Comparison of ENCODE assay signal across 8 mouse cellular contexts in genomic region chr2:164832032-164832747, GRCm38 (mm10). TPM values are rescaled to one million over a fixed set of nuclear protein-coding genes. Genes with fewer than 3 reads are reported as not detected.
DNase-seq lines count a peak whose midpoint lies in the region; ATAC-seq and TF ChIP-seq lines count a peak whose summit lies in the region.

No protein-coding gene starts in this region.

- H3K4me2 ChIP-seq in hindbrain, embryonic 11.5 days (replicated peaks; ENCODE audit: low read depth, low read length) = peak overlapping the region; percentile 98
- H3K4me2 ChIP-seq in midbrain, embryonic 13.5 days (replicated peaks) = peak overlapping the region; percentile 99

- no peak for DNase-seq in kidney, adult 2 months
- no peak for DNase-seq in kidney, adult 18-20 months
- DNase-seq in NIH3T3 (ENCODE audit: low read depth) = peak; percentile 40
- no peak for DNase-seq in hindbrain, embryonic 11.5 days (ENCODE audit: low spot score)
- DNase-seq in embryo, embryonic 10.5 days (ENCODE audit: low spot score) = no peak
- DNase-seq in right cerebral cortex, postnatal 14 days = no peak
- DNase-seq in left cerebral cortex, postnatal 36 days (ENCODE audit: low spot score in 2 of 2) = no peak

- TF ChIP-seq POLR2A in kidney, adult 2 months (IDR thresholded peaks at IDR 0.05; ENCODE audit: low read depth, low read length) = no peak

- H3K4me3 ChIP-seq in kidney, adult 2 months (ENCODE audit: insufficient read depth, low read depth, low read length) = peak overlapping the region; percentile 71; the same call in 1 of the 2 replicates
- H3K4me3 ChIP-seq in hindbrain, embryonic 11.5 days (ENCODE audit: low read depth, low read length) = peak overlapping the region; percentile 50
- peak overlapping the region; percentile 70 for H3K4me3 ChIP-seq in midbrain, embryonic 13.5 days (replicated peaks)

- no peaks in the 10 kb centered on the region for H3K9me3 ChIP-seq in hindbrain, embryonic 11.5 days (ENCODE audit: control insufficient read depth, low read length)
- no peaks in the 10 kb centered on the region for H3K9me3 ChIP-seq in midbrain, embryonic 13.5 days

- intact Hi-C loops in left cerebral cortex, postnatal 36 days (cut with DNase I) = no loop called here

- no peak; the same call in 1 of the 2 replicates for ATAC-seq in hindbrain, embryonic 11.5 days (ENCODE audit: low FRiP score)
- ATAC-seq in midbrain, embryonic 13.5 days = no peak; the same call in 1 of the 2 replicates

- no peak overlapping the region for H3K27ac ChIP-seq in kidney, adult 2 months (ENCODE audit: insufficient read depth, low read depth, low read length)
- no peak overlapping the region for H3K27ac ChIP-seq in hindbrain, embryonic 11.5 days (ENCODE audit: low read depth, low read length)
- 0 out of 2 replicates have a peak overlapping the region, but pooled peaks have one; percentile 74 for H3K27ac ChIP-seq in midbrain, embryonic 13.5 days

- no peaks in the 10 kb centered on the region for H3K36me3 ChIP-seq in kidney, adult 2 months (ENCODE audit: control insufficient read depth, insufficient read depth, low read length)
- H3K36me3 ChIP-seq in hindbrain, embryonic 11.5 days (ENCODE audit: control insufficient read depth, insufficient read depth, low read length) = no peaks in the 10 kb centered on the region
- H3K36me3 ChIP-seq in midbrain, embryonic 13.5 days = peaks cover 33% of the 10 kb centered on the region

- whole genome bisulfite sequencing in kidney, adult 2 months = 61% methylated on average over 16 of the region's 16 CpGs
- WGBS in hindbrain, embryonic 11.5 days = 70% methylated on average over 16 of the region's 16 CpGs
- WGBS in midbrain, embryonic 13.5 days = 65% methylated on average over 16 of the region's 16 CpGs

- peak overlapping the region; percentile 7; the same call in 1 of the 2 replicates for H3K9ac ChIP-seq in hindbrain, embryonic 11.5 days (ENCODE audit: low read depth, low read length)
- peak overlapping the region; percentile 83 for H3K9ac ChIP-seq in midbrain, embryonic 13.5 days (replicated peaks)

- TF ChIP-seq CTCF in kidney, adult 2 months (conservative IDR thresholded peaks at IDR 0.05; ENCODE audit: insufficient read depth, insufficient read length, low read depth, low read length) = no peak

- 0 out of 2 replicates have a peak, but pooled peaks cover 3% of the 10 kb centered on the region for H3K4me1 ChIP-seq in kidney, adult 2 months (ENCODE audit: control insufficient read depth, insufficient read depth, low read length)
- 0 out of 2 replicates have a peak, but pooled peaks cover 4% of the 10 kb centered on the region for H3K4me1 ChIP-seq in hindbrain, embryonic 11.5 days (replicated peaks; ENCODE audit: control insufficient read depth, insufficient read depth, low read length)
- H3K4me1 ChIP-seq in midbrain, embryonic 13.5 days (replicated peaks) = peaks cover 27% of the 10 kb centered on the region

- no peaks in the 10 kb centered on the region for H3K27me3 ChIP-seq in kidney, adult 2 months (replicated peaks; ENCODE audit: control insufficient read depth, insufficient read depth, low read length)
- H3K27me3 ChIP-seq in hindbrain, embryonic 11.5 days (ENCODE audit: control insufficient read depth, insufficient read depth, low read length) = no peaks in the 10 kb centered on the region
- H3K27me3 ChIP-seq in midbrain, embryonic 13.5 days = no peaks in the 10 kb centered on the region

RNA-seq across cellular contexts. Expression of gene Ctsa, which starts 0.5 kb away (rescaled TPM):
- 504 and 687 TPM in 2 replicates for polyA plus RNA-seq in kidney, adult 2 months (2012; rRNA removed)
- 85.7 and 92.0 TPM in 2 replicates for polyA plus RNA-seq in hindbrain, embryonic 11.5 days (2014; fragmentation: Nextera tagmentation; extraction: Ambion mirVana)
- 92.0 and 94.2 TPM in 2 replicates for polyA plus RNA-seq in midbrain, embryonic 13.5 days (2015; fragmentation: Nextera tagmentation; extraction: Ambion mirVana)
- 100 to 1,000 TPM; 104 to 105 TPM for total RNA-seq in left cerebral cortex, postnatal 36 days (2021)

RNA-seq across cellular contexts. Expression of gene Neurl2, which starts 1.1 kb away (rescaled TPM):
- 3.7 and 4.7 TPM in 2 replicates for polyA plus RNA-seq in kidney, adult 2 months (2012; rRNA removed)
- polyA plus RNA-seq in hindbrain, embryonic 11.5 days (2014; fragmentation: Nextera tagmentation; extraction: Ambion mirVana) = 3.0 and 4.4 TPM in 2 replicates
- polyA plus RNA-seq in midbrain, embryonic 13.5 days (2015; fragmentation: Nextera tagmentation; extraction: Ambion mirVana) = 4.7 TPM in 2 replicates
- total RNA-seq in left cerebral cortex, postnatal 36 days (2021) = 1 to 10 TPM; 3.8 to 5.3 TPM

RNA-seq across cellular contexts. Expression of gene Spata25, which starts 3.9 kb away (rescaled TPM):
- 0.20 TPM in 1 of 2 replicates, not detected in the other for polyA plus RNA-seq in kidney, adult 2 months (2012; rRNA removed)
- polyA plus RNA-seq in hindbrain, embryonic 11.5 days (2014; fragmentation: Nextera tagmentation; extraction: Ambion mirVana) = not detected in 2 replicates
- not detected in 2 replicates for polyA plus RNA-seq in midbrain, embryonic 13.5 days (2015; fragmentation: Nextera tagmentation; extraction: Ambion mirVana)
- 1 to 10 TPM in 1 of 2 experiments, not detected in 1; 1.7 TPM for total RNA-seq in left cerebral cortex, postnatal 36 days (2021)

RNA-seq across cellular contexts. Expression of gene Zswim1, which starts 9.7 kb away (rescaled TPM):
- polyA plus RNA-seq in kidney, adult 2 months (2012; rRNA removed) = 11.7 and 11.8 TPM in 2 replicates
- 22.9 and 23.0 TPM in 2 replicates for polyA plus RNA-seq in hindbrain, embryonic 11.5 days (2014; fragmentation: Nextera tagmentation; extraction: Ambion mirVana)
- polyA plus RNA-seq in midbrain, embryonic 13.5 days (2015; fragmentation: Nextera tagmentation; extraction: Ambion mirVana) = 25.4 and 25.8 TPM in 2 replicates
- 10 to 100 TPM; 22.0 to 22.8 TPM for total RNA-seq in left cerebral cortex, postnatal 36 days (2021)

RNA-seq across cellular contexts. Expression of gene Pltp, which starts 25.3 kb away (rescaled TPM):
- 39.6 and 41.5 TPM in 2 replicates for polyA plus RNA-seq in kidney, adult 2 months (2012; rRNA removed)
- polyA plus RNA-seq in hindbrain, embryonic 11.5 days (2014; fragmentation: Nextera tagmentation; extraction: Ambion mirVana) = 62.2 and 67.6 TPM in 2 replicates
- polyA plus RNA-seq in midbrain, embryonic 13.5 days (2015; fragmentation: Nextera tagmentation; extraction: Ambion mirVana) = 69.1 and 96.1 TPM in 2 replicates
- 10 to 100 TPM; 81.9 to 86.4 TPM for total RNA-seq in left cerebral cortex, postnatal 36 days (2021)
